Mouse (Mus musculus) intestine, embryonic 14.5 days (tissue): ENCODE measurements around the gene Prkcb. TPM values are rescaled to one million over a fixed set of nuclear protein-coding genes. Genes with fewer than 3 reads are reported as not detected.
A peak's percentile ranks its signal among the peaks of the same experiment; 100 is the strongest.

ENCODE experiments used
- ATAC-seq: fragments of 200-750 bp; cut with Nextera tagmentation; replicated peaks from 2 replicates; pipeline ENCODE4 v1.8.0; 2017; ENCODE audit warnings: low read depth, moderate number of reproducible peaks, moderate TSS enrichment, moderate library complexity; ENCODE audit not compliant: low FRiP score, low TSS enrichment
- DNase-seq: peaks from one replicate; pipeline ENCODE4 v3.0.0-alpha.2; 2018; ENCODE audit warnings: low spot score
- H3K27ac ChIP-seq: fragments of 300-500 bp; sonication (generic); 2 replicates; pipeline ENCODE4 v1.5.1; 2014; ENCODE audit warnings: low read depth, mild to moderate bottlenecking, control low read depth
- H3K27me3 ChIP-seq: fragments of 300-500 bp; sonication (generic); replicated peaks from 2 replicates; pipeline ENCODE4 v1.6.1; 2014; ENCODE audit warnings: low read length, control low read depth; ENCODE audit not compliant: control insufficient read depth, insufficient read depth
- H3K36me3 ChIP-seq: fragments of 300-500 bp; sonication (generic); 2 replicates; pipeline ENCODE4 v1.6.1; 2014; ENCODE audit warnings: low read length, control low read depth; ENCODE audit not compliant: control insufficient read depth, insufficient read depth
- H3K4me1 ChIP-seq: fragments of 300-500 bp; sonication (generic); replicated peaks from 2 replicates; pipeline ENCODE4 v1.6.1; 2014; ENCODE audit warnings: low read length, control low read depth, mixed read lengths; ENCODE audit not compliant: control insufficient read depth, insufficient read depth
- H3K4me2 ChIP-seq: fragments of 300-500 bp; sonication (generic); 2 replicates; pipeline ENCODE4 v1.6.1; 2014; ENCODE audit warnings: low read length
- H3K4me3 ChIP-seq: fragments of 300-500 bp; sonication (generic); 2 replicates; pipeline ENCODE4 v1.5.1; 2014; ENCODE audit warnings: low read depth, low read length, control low read depth, mixed read lengths
- H3K9ac ChIP-seq: fragments of 300-500 bp; sonication (generic); 2 replicates; pipeline ENCODE4 v1.6.1; 2014; ENCODE audit warnings: mild to moderate bottlenecking, low read length
- H3K9me3 ChIP-seq: fragments of 300-500 bp; sonication (generic); 2 replicates; pipeline ENCODE4 v1.6.1; 2016; ENCODE audit warnings: low read length, control low read depth; ENCODE audit not compliant: control insufficient read depth
- WGBS: fragments of 180-500 bp; shearing (Covaris S2); extraction: QIAGEN DNeasy Blood & Tissue Kit; methylation state at CpG from one replicate; pipeline ENCODE4 v1.1.7; 2014; 5-methylcytosine and 5-hydroxymethylcytosine counted together
- polyA plus RNA-seq: library from polyadenylated mRNA; unstranded; fragments of >200 nt; fragmentation: Nextera tagmentation; extraction: Ambion mirVana; gene quantifications from 2 replicates; pipeline ENCODE4 v1.2.1, GENCODE M21; 2014

Prkcb gene
- polyA plus RNA-seq, 1 experiment from 2014 or later = 19.0 TPM

DNA sequence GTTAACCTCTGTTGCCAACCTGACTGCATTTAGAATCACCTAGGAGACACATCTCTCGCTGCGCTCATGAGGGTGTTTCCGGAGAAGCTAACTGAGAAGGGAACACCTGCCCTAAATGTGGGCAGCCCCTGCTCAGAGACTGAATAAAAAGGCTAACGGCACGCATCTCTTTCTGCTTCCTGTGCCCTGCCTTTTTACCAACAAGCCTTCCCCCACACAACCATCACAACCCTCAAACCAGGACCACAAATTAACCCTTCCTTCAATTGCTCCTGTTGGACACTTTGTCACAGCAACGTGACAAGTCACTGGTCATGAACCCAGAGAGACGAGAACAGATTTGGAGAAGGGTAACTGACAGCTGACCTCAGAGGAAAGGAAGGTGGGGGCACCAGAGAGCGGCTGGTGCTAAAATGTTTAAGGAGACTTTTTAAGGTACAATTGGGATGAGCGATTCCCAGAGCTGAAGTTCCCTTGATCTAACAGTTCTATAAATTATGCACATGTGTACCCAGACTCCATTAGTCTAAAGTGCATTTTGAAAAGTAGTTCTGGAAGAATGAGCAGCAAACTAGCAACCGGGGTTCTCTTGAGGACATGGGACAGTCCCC is 41.2 kb upstream of the Prkcb start:
- Histone ChIP-seq H3K36me3 (no peaks in the 10 kb centered on the region), H3K27me3 (no peaks in the 10 kb centered on the region), H3K4me3 (no peak overlapping the region), H3K9me3 (no peaks in the 10 kb centered on the region), H3K9ac (no peak overlapping the region), H3K4me1 (no peaks in the 10 kb centered on the region), H3K4me2 (no peak overlapping the region), H3K27ac (no peak overlapping the region)
- no peak for ATAC-seq
- no peak for DNase-seq
- WGBS = 77% methylated on average over 10 of the region's 10 CpGs

DNA sequence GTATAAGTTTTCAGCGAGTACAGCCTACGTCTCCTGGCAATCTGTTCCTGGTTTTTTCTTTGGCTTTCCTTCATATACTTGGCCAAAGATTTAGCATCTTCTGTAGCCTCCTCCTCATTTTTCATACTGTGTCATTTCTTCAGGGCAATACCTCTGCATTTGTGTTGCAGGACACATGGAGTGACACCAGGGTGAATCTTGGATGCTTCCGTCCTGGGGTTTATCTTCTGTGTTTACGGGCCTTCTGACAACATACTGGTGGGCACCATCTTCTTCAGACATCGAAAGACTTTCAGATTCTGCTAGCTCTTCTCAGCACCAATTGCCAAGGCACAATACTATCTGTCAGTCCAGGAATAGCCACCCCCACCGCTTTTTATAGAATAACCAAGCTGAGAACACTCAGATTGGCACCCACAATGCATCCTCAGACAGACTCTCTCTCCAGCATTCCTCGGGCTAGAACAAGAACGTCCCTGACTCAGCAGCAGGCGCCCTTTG is 39.2 kb upstream of the Prkcb start:
- Histone ChIP-seq H3K9ac (no peak overlapping the region), H3K4me1 (no peaks in the 10 kb centered on the region), H3K4me2 (no peak overlapping the region), H3K4me3 (no peak overlapping the region), H3K27me3 (no peaks in the 10 kb centered on the region), H3K36me3 (no peaks in the 10 kb centered on the region), H3K27ac (no peak overlapping the region), H3K9me3 (no peaks in the 10 kb centered on the region)
- DNase-seq = no peak
- WGBS = 86% methylated on average over 9 of the region's 9 CpGs
- ATAC-seq = no peak

DNA sequence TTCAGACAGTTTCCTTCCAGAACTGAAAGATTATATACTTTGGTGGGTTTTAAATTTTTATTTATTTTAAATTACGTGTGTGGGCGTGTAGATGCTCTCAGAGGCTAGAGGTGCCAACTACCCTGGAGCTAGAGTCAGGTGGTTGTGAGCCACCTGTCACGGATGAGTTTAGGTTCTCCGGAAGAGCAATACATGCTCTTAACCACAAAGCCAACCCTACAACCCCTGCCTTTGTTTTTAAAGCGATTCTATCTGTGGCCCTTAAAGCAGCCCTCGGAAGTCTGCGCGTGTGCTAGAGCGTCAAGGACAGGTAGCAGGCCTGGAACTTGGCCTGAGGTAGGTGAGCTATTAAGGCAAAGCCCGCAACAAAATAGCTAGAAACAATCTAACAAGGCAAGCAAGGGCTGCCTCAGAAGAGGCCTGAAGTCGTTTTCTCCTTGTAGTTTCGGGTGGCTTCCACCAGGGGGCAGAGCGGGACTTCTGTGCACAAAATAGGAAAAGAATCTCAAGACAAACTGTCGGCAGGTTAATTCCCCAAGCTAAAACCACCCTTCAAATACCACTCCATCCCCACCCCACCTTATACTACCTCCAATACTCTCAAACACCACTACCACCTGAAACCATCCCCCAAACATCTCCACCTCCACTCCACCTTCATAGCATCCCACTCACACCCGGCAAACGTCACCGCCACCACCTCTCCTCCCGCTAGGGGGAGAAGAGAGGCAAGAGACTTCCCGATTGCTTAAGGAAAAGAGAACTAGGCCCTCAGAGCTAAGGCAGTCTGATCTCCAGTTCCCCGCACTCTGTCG is 37.1 kb upstream of the Prkcb start:
- H3K4me2 ChIP-seq = peak overlapping the region; percentile 11; the same call in 1 of the 2 replicates

DNA sequence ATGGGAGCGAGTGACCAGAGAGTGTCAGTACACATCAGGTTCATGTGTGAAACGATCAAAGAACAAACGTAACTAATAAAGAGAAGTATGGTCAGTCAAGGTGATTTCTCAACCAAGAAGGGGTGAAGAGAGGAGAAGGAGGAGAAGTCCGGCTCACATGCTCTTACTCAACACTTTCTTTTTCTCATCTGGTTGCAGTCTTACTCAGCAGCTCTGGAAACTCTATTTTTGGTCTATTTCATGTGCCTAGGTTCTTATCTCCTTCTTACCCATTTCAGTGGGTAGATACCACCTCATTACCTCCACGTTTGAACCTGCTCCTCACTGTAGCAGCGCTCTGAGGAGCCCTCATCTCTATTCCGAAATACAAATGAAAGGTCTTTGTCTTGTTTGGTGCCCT is 31.8 kb upstream of the Prkcb start:
- H3K4me2 ChIP-seq = no peak overlapping the region
- H3K36me3 ChIP-seq = no peaks in the 10 kb centered on the region
- H3K4me3 ChIP-seq = no peak overlapping the region
- no peak overlapping the region for H3K27ac ChIP-seq
- 0 out of 2 replicates have a peak, but pooled peaks cover 3% of the 10 kb centered on the region for H3K27me3 ChIP-seq
- 78% methylated on average over 7 of the region's 7 CpGs for whole genome bisulfite sequencing
- H3K4me1 ChIP-seq = no peaks in the 10 kb centered on the region
- DNase-seq (no peak), ATAC-seq (no peak)
- H3K9ac ChIP-seq = no peak overlapping the region
- no peaks in the 10 kb centered on the region for H3K9me3 ChIP-seq

More for the DNA sequence above, 37.1 kb upstream of the Prkcb start:
- Histone ChIP-seq H3K36me3 (no peaks in the 10 kb centered on the region), H3K4me1 (no peaks in the 10 kb centered on the region), H3K27me3 (no peaks in the 10 kb centered on the region), H3K9me3 (no peaks in the 10 kb centered on the region), H3K4me3 (no peak overlapping the region), H3K27ac (no peak overlapping the region), H3K9ac (no peak overlapping the region)
- WGBS = 29% methylated on average over 21 of the region's 21 CpGs
- DNase-seq = peak; percentile 88
- ATAC-seq = peak; percentile 64; the same call in 1 of the 2 replicates

DNA sequence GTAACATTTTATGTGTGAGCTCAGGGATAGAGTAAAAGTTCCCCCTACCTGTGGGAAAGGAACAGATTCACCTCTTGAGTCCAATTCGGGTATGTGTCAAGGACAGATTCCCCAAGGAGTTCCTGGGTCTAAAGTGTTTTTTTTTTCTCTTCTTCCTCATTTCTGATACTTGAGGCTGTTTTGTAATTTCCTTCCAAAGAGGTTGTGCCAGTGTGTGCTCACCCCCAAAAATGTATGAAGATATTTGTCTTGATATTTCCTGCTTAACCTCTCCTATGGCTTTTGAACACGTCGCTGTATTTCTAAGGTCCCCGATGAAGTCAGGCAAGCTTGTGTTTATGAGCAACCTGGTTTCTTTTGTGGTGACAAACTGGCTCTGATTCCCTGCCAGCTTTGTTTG is 30.0 kb upstream of the Prkcb start:
- Histone ChIP-seq H3K4me1 (no peaks in the 10 kb centered on the region), H3K27me3 (0 out of 2 replicates have a peak, but pooled peaks cover 3% of the 10 kb centered on the region), H3K36me3 (no peaks in the 10 kb centered on the region), H3K9me3 (no peaks in the 10 kb centered on the region), H3K9ac (no peak overlapping the region), H3K4me2 (no peak overlapping the region), H3K4me3 (no peak overlapping the region), H3K27ac (no peak overlapping the region)
- ATAC-seq = no peak
- no peak for DNase-seq
- 81% methylated on average over 4 of the region's 4 CpGs for WGBS

DNA sequence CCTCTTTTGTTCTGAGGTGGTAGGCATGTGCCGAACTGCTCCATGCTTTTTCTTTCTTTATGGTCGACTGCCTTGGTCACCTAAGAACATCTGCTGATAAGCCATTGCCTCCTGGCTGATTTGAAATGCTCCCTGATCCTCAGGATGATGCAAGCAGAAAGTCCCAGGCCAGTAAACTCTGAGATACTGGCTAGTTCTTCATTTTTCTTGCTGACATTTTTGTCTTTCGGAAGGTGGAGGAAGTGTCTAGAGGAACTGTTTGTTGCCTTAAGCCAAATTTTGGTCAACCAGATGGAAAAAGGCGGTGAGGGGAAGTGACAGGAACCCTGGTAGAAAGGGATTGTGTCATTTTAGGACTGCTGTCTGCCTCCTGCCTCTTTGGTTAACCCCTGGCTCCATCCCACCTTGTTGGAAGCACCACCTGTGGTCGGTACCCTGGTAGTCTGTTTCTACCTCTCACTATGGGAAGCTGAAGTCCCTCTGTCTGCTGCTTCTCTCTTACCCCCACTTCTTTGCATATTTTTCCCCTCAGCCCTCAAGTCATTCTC is 28.4 kb upstream of the Prkcb start:
- H3K9ac ChIP-seq = no peak overlapping the region
- DNase-seq (peak; percentile 37), ATAC-seq (no peak)
- no peak overlapping the region for H3K27ac ChIP-seq
- no peaks in the 10 kb centered on the region for H3K36me3 ChIP-seq
- no peaks in the 10 kb centered on the region for H3K9me3 ChIP-seq
- 0 out of 2 replicates have a peak, but pooled peaks cover 3% of the 10 kb centered on the region for H3K27me3 ChIP-seq
- WGBS = 82% methylated on average over 5 of the region's 5 CpGs
- H3K4me1 ChIP-seq = no peaks in the 10 kb centered on the region
- no peak overlapping the region for H3K4me2 ChIP-seq
- no peak overlapping the region for H3K4me3 ChIP-seq

DNA sequence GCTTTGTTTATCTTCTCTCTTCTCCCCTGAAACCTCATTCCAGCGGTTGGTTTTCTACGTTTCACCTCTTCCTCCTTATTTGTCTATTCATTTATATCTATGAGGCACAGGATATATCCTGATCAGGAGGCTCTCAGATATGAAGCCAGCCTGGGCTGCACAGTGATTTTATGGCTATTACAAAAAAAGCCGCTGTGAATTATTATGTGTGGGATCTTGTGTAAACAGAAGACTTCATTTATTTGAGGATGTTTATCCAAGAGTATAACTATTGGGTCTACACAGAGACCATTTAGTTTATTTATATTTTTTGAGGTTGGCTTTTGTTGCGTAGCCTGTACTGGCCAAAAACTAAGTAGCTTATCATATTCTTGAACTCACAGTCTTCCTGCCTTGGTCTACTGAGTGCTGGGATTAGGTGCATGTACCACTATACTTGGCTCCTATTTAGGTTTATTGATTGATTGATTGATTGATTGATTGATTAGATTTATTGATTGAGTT is 19.5 kb upstream of the Prkcb start:
- no peaks in the 10 kb centered on the region for H3K9me3 ChIP-seq
- no peaks in the 10 kb centered on the region for H3K4me1 ChIP-seq
- H3K9ac ChIP-seq = no peak overlapping the region
- no peak for DNase-seq
- H3K36me3 ChIP-seq = no peaks in the 10 kb centered on the region
- H3K27me3 ChIP-seq = no peaks in the 10 kb centered on the region
- no peak overlapping the region for H3K4me2 ChIP-seq
- WGBS = 46% methylated on average over 4 of the region's 4 CpGs
- H3K4me3 ChIP-seq = no peak overlapping the region
- ATAC-seq = no peak
- H3K27ac ChIP-seq = no peak overlapping the region

DNA sequence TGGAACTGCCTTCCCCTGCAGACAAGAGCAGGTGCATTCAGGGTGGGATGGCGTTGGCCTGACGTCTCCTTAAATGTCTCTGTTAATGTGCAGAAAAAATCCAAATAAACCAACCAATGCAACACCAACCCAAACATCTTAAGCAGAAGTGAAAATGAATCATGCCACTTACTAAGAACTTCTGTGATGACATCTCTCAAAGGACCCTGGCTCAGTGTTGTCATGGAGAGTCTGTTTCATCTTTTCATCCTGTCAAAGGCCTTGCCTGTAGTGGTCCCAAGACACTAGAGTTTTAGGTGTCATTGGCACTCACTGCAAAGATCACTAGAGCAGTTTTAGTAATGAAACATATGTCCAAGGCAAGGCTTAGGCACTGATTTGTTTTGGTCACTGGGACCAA is 16.2 kb upstream of the Prkcb start:
- no peaks in the 10 kb centered on the region for H3K4me1 ChIP-seq
- no peak for ATAC-seq

More for the DNA sequence above, 16.2 kb upstream of the Prkcb start:
- H3K4me2 ChIP-seq = no peak overlapping the region
- no peak for DNase-seq
- no peak overlapping the region for H3K4me3 ChIP-seq
- H3K27me3 ChIP-seq = no peaks in the 10 kb centered on the region
- WGBS = 80% methylated on average over 2 of the region's 2 CpGs
- no peak overlapping the region for H3K27ac ChIP-seq
- no peak overlapping the region for H3K9ac ChIP-seq
- H3K36me3 ChIP-seq = no peaks in the 10 kb centered on the region
- no peaks in the 10 kb centered on the region for H3K9me3 ChIP-seq
